Mouse (Mus musculus): ENCODE data around the gene Lman1l.

The Lman1l gene

DNA sequence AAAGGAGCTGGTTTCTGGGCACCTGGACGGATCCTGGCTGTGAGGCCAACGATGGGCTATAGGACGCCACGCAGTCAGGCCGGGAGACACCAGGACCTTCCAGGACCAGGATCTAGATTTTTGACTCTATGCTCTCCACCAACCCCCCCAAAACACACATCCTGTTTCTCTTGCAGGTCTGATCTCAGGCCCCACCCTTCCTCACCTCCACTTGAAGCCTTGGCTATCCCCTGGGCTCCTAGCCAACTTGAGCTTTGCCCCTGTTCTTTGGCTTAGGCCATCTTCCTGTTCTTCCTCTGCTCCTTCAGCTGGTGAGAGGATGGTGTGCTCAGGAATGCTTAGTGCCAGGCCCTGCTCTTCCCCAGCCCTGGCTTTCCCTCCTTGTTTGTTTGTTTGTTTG, at the start of gene Lman1l:
TSS of gene Lman1l (minus strand) at position 101 of the 400 bp plus-strand sequence.
- no peak for DNase-seq (ENCODE audit: low read depth in 1 of 2, low spot score in 2 of 2)

GRCm38 (mm10) chr9:57669566-57669965, 49.0 kb upstream of the Lman1l start:
- no peak for DNase-seq (ENCODE audit: low read depth in 1 of 2, low spot score in 2 of 2)

DNA sequence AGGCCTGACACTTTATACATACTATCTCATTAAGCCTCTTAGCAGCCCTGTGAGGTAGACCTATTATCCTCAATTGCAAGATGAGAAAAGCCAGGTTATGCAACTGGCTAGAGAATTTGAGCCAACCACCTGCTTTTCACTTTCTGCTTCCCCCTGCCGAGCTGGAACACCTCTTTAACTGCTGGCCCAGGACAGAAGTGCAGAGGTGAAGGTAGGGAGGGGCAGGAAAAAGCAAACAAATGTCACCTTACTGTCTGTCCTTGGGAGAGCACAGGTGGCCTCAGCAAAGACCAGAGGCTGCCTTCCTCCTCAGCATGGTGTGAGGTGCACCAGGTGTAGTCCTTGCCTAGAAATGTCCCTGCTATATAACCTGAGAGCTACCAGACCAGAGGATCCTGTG, 47.7 kb upstream of the Lman1l start:
- no peak for DNase-seq (ENCODE audit: low read depth in 1 of 2, low spot score in 2 of 2)

GRCm38 (mm10) chr9:57667817-57668216, 47.2 kb upstream of the Lman1l start:
- no peak for DNase-seq (ENCODE audit: low read depth in 1 of 2, low spot score in 2 of 2)

GRCm38 (mm10) chr9:57667136-57667535, 46.6 kb upstream of the Lman1l start:
- no peak for DNase-seq (ENCODE audit: low read depth in 1 of 2, low spot score in 2 of 2)

- DNase-seq (ENCODE audit: low read depth in 1 of 2, low spot score in 2 of 2) = no peak
Measured at GRCm38 (mm10) chr9:57666536-57666935, 46.0 kb upstream of the Lman1l start.

- DNase-seq (ENCODE audit: low read depth in 1 of 2, low spot score in 2 of 2) = no peak
Measured at GRCm38 (mm10) chr9:57664616-57665015, 44.0 kb upstream of the Lman1l start.

GRCm38 (mm10) chr9:57661552-57661951, 41.0 kb upstream of the Lman1l start:
- DNase-seq (ENCODE audit: low read depth in 1 of 2, low spot score in 2 of 2) = no peak

- no peak for DNase-seq (ENCODE audit: low read depth in 1 of 2, low spot score in 2 of 2)
Measured at GRCm38 (mm10) chr9:57660501-57660900, 39.9 kb upstream of the Lman1l start.

GRCm38 (mm10) chr9:57659774-57660173, 39.2 kb upstream of the Lman1l start:
- no peak for DNase-seq (ENCODE audit: low read depth in 1 of 2, low spot score in 2 of 2)

- DNase-seq (ENCODE audit: low read depth in 1 of 2, low spot score in 2 of 2) = no peak
Measured at GRCm38 (mm10) chr9:57658970-57659369, 38.4 kb upstream of the Lman1l start.

DNA sequence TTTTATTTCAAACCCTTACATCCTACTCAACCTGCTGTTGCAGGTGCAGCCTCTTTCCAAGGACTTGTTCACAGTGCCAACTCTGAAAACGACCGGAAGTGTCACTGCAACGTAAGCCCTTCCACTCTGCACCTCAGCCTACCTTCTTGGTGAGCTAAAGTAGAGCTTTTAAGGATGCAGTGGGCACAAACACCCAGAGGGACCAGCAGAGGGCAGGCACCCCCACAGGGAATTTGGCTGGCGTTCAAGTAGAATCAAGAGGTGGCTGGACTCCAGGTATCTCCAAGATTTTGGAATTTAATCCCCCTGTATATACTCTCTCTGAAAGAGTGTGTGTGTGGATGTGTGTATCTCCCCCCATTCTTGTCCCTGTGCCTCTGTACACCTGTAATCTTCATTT, 37.3 kb upstream of the Lman1l start:
- DNase-seq (ENCODE audit: low read depth in 1 of 2, low spot score in 2 of 2) = no peak

- DNase-seq (ENCODE audit: low read depth in 1 of 2, low spot score in 2 of 2) = no peak
Measured at GRCm38 (mm10) chr9:57656631-57657350, 36.2 kb upstream of the Lman1l start.

DNA sequence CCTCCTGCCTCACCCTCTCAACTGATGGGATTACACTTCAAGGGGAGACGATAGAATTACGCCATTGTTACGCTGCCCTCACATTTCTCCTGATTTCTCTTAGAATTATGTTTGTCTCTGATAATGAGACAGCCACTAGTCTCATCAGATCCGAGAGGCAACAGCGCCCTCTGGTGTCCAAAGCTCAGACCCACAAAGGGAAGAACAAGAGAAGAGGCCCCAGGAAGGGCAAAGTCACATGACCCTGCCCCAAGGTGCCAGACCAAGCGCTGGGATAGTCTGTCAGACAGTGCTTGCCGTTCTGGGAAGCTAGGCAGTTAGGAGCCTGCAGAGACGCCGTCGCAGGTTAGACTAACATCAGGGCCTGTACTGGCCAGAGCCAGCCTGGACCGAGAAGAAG, 35.2 kb upstream of the Lman1l start:
- peak; percentile 82 to 93 for DNase-seq (ENCODE audit: low read depth in 1 of 2, low spot score in 2 of 2)

DNA sequence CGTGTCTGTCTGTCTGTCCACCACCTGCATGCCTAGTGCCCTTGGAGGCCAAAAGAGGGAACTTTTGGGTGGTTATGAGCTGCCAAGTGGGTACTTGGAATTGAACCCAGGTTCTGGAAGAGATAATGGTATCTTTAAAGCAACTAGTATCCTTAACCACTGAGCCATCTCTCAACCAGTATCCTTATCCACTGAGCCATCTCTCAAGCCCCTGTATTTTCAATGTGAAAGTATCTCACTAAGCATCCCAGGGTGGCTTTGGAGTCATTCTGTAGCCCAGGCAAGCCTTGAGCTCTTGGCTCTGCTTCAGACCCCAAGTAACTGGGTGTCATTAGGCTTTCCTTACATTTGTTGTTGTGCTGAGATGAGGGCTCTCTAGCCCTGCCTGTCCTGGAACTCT, 34.4 kb upstream of the Lman1l start:
- no peak for DNase-seq (ENCODE audit: low read depth in 1 of 2, low spot score in 2 of 2)

GRCm38 (mm10) chr9:57653283-57653682, 32.7 kb upstream of the Lman1l start, which contains the start of gene Csk:
Csk (minus strand) TSS chr9:57653631.
- DNase-seq (ENCODE audit: low read depth in 1 of 2, low spot score in 2 of 2) = no peak

DNA sequence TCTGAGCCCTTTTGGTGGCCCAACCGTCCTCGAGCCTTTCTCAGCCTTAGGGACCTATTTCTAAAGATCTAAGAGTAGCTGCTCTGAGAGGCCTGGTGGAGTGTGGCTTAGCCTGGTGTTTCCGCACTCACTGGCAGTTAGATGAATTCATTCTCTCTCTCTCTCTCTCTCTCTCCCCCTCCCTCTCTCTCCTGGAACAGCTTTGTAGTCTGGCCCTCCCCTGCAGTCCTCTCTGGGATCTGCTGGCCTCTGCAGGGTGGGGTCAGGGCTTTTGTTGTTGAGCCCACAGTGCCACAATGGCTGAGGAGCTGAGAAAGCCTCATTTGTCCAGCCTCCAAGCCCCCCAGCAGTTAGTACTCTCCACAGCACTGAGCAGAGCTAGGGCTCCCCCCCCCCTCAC, 32.3 kb upstream of the Lman1l start:
- no peak for DNase-seq (ENCODE audit: low read depth in 1 of 2, low spot score in 2 of 2)

GRCm38 (mm10) chr9:57652351-57652750, 31.8 kb upstream of the Lman1l start:
- peak in 1 of 2 experiments; percentile 58 for DNase-seq (ENCODE audit: low read depth in 1 of 2, low spot score in 2 of 2)

- peak in 1 of 2 experiments; percentile 67 for DNase-seq (ENCODE audit: low read depth in 1 of 2, low spot score in 2 of 2)
Measured at GRCm38 (mm10) chr9:57650786-57651311, 30.3 kb upstream of the Lman1l start.

- no peak for DNase-seq (ENCODE audit: low read depth in 1 of 2, low spot score in 2 of 2)
Measured at GRCm38 (mm10) chr9:57650130-57650785, 29.7 kb upstream of the Lman1l start.

- no peak for DNase-seq (ENCODE audit: low read depth in 1 of 2, low spot score in 2 of 2)
Measured at GRCm38 (mm10) chr9:57647286-57648108, 26.9 kb upstream of the Lman1l start.

Measured in monocyte, adult 2 months (primary cell).